Mouse (Mus musculus) intestine, postnatal 0 days (tissue): ENCODE data around the gene Aldh18a1. TPM values are rescaled to one million over a fixed set of nuclear protein-coding genes. Genes with fewer than 3 reads are reported as not detected.

Experiments
- ATAC-seq: fragments of 200-750 bp; cut with Nextera tagmentation; 2 replicates; pipeline ENCODE4 v1.8.0; 2017; ENCODE audit warnings: mild to moderate bottlenecking, moderate TSS enrichment, moderate library complexity
- H3K27ac ChIP-seq: fragments of 300-500 bp; sonication (generic); 2 replicates; pipeline ENCODE4 v1.5.1; 2014; ENCODE audit warnings: mild to moderate bottlenecking, low read depth, low read length, moderate library complexity
- H3K27me3 ChIP-seq: fragments of 300-500 bp; sonication (generic); replicated peaks from 2 replicates; pipeline ENCODE4 v1.6.1; 2014; ENCODE audit warnings: low read length, mixed read lengths; ENCODE audit not compliant: control insufficient read depth, insufficient read depth
- H3K36me3 ChIP-seq: fragments of 300-500 bp; sonication (generic); 2 replicates; pipeline ENCODE4 v1.6.1; 2014; ENCODE audit warnings: mild to moderate bottlenecking, moderate library complexity; ENCODE audit not compliant: control insufficient read depth, insufficient read depth
- H3K4me1 ChIP-seq: fragments of 300-500 bp; sonication (generic); replicated peaks from 2 replicates; pipeline ENCODE4 v1.6.1; 2014; ENCODE audit warnings: antibody characterized with exemption, low read length, mixed read lengths; ENCODE audit not compliant: control insufficient read depth, insufficient read depth
- H3K4me2 ChIP-seq: fragments of 300-500 bp; sonication (generic); replicated peaks from 2 replicates; pipeline ENCODE4 v1.6.1; 2014; ENCODE audit warnings: low read depth, mild to moderate bottlenecking, moderate library complexity
- H3K4me3 ChIP-seq: fragments of 300-500 bp; sonication (generic); 2 replicates; pipeline ENCODE4 v1.5.1; 2014; ENCODE audit warnings: low read depth, low read length
- H3K9ac ChIP-seq: fragments of 300-500 bp; sonication (generic); 2 replicates; pipeline ENCODE4 v1.6.1; 2014; ENCODE audit warnings: mild to moderate bottlenecking, low read depth, low read length
- H3K9me3 ChIP-seq: fragments of 300-500 bp; sonication (generic); 2 replicates; pipeline ENCODE4 v1.6.1; 2016; ENCODE audit warnings: mixed run types; ENCODE audit not compliant: control insufficient read depth
- CTCF ChIP-seq: sonication (generic); IDR thresholded peaks from 2 replicates; pipeline ENCODE4 v1.5.1; 2016; ENCODE audit warnings: low read depth, mild to moderate bottlenecking, control low read depth, antibody characterized with exemption, moderate library complexity
- WGBS: fragments of 180-500 bp; shearing (Covaris S2); extraction: QIAGEN DNeasy Blood & Tissue Kit; methylation state at CpG from one replicate; pipeline ENCODE4 v1.1.7; 2014; 5-methylcytosine and 5-hydroxymethylcytosine counted together
- polyA plus RNA-seq: library from polyadenylated mRNA; unstranded; fragments of >200 nt; fragmentation: Nextera tagmentation; extraction: Ambion mirVana; gene quantifications from 2 replicates; pipeline ENCODE4 v1.2.1, GENCODE M21; 2015

Gene Aldh18a1
- polyA plus RNA-seq, 1 experiment from 2014 or later, result 204 TPM

DNA sequence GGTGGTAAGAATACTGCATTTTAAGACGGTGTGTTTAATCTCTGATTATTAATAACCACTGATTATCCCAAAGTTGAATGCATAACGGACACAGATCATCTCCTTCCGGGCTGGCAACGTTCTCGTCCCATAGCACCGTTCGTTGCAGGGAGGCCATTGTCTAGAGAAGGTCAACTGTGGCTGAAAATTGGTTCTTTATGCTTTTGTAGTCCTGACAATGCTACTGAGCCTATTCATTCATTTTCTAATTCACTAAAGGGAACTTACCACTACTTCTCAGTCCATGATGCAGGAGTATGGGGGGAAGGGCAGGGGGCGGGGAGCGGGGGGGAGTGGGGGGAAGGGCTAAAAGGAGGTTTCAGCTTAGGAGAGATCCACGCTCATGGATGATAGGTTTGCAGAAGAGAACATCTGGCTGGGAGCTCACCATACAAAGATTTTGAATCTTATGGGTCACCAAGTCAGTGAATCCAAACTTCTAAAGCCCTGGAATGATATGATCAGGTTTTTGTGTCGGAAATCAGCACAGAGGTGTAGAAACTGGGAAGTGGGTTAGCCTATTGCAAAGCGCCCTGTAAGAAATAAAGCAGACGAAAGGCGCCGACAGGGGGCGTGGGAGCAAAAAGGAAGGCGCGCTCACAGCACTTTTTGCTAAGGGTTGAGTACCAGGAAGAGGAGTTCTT lies 725 bp upstream of the Aldh18a1 start:
- under 1% methylated on average over 18 of the region's 18 CpGs for whole genome bisulfite sequencing
- H3K36me3 ChIP-seq, result 0 out of 2 replicates have a peak, but pooled peaks cover 3% of the 10 kb centered on the region
- peak; percentile 46 for ATAC-seq
- TF ChIP-seq CTCF, result peak; percentile 87
- no peaks in the 10 kb centered on the region; the same call in none of the 2 replicates for H3K4me1 ChIP-seq
- no peaks in the 10 kb centered on the region for H3K9me3 ChIP-seq
- H3K9ac ChIP-seq, result peak overlapping the region; percentile 41; the same call in 1 of the 2 replicates
- peak overlapping the region; percentile 84 for H3K4me2 ChIP-seq
- H3K27ac ChIP-seq, result peak overlapping the region; percentile 87
- no peaks in the 10 kb centered on the region for H3K27me3 ChIP-seq
- peak overlapping the region; percentile 79 for H3K4me3 ChIP-seq

GRCm38 (mm10) chr19:40587491-40588292 lies 571 bp downstream of the Aldh18a1 start:
- peak; percentile 46 for ATAC-seq
- 2% methylated on average over 30 of the region's 30 CpGs for WGBS

DNA sequence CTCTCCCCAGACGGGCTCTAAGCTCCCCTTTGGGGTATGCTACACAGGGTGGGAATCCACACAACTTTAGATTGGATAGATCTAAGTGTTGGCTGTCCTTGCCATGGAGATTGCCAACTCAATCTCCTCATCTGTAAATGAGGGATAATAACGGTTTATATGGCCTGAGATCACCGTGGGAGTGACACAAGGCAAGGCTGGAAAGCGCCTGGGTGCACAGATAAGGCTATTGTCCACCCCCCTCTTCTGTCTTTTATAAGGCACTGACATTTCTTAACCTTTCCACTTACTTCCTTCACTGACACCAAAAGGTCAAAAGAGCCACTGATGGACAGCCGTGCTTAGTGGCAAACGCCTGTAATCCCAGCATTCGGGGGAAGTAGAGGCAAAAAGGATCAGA lies 1.4 kb downstream of the Aldh18a1 start:
- Histone ChIP-seq H3K4me3 (peak overlapping the region; percentile 79), H3K9me3 (no peaks in the 10 kb centered on the region), H3K9ac (peak overlapping the region; percentile 18; the same call in 1 of the 2 replicates), H3K4me2 (peak overlapping the region; percentile 84), H3K4me1 (no peaks in the 10 kb centered on the region; the same call in none of the 2 replicates), H3K36me3 (peaks cover 22% of the 10 kb centered on the region), H3K27me3 (no peaks in the 10 kb centered on the region), H3K27ac (peak overlapping the region; percentile 96)
- ATAC-seq, result no peak
- no peak for TF ChIP-seq CTCF
- WGBS, result 35% methylated on average over 7 of the region's 7 CpGs

More at GRCm38 (mm10) chr19:40587491-40588292, 571 bp downstream of the Aldh18a1 start:
- peak overlapping the region; percentile 84 for H3K4me2 ChIP-seq
- H3K27ac ChIP-seq, result peak overlapping the region; percentile 96
- no peaks in the 10 kb centered on the region for H3K27me3 ChIP-seq
- TF ChIP-seq CTCF, result no peak
- H3K9me3 ChIP-seq, result no peaks in the 10 kb centered on the region
- peak overlapping the region; percentile 72 for H3K9ac ChIP-seq
- no peaks in the 10 kb centered on the region; the same call in none of the 2 replicates for H3K4me1 ChIP-seq
- H3K36me3 ChIP-seq, result peaks cover 14% of the 10 kb centered on the region
- peak overlapping the region; percentile 79 for H3K4me3 ChIP-seq

GRCm38 (mm10) chr19:40581662-40582061 lies 6.6 kb downstream of the Aldh18a1 start:
- WGBS, result 37% methylated on average over 5 of the region's 5 CpGs
- Histone ChIP-seq H3K4me1 (peaks cover 5% of the 10 kb centered on the region), H3K9ac (no peak overlapping the region), H3K36me3 (peaks cover 63% of the 10 kb centered on the region), H3K27me3 (no peaks in the 10 kb centered on the region), H3K9me3 (no peaks in the 10 kb centered on the region), H3K27ac (peak overlapping the region; percentile 69), H3K4me2 (no peak overlapping the region), H3K4me3 (no peak overlapping the region)
- ATAC-seq, result no peak
- TF ChIP-seq CTCF, result no peak

GRCm38 (mm10) chr19:40580902-40581301 lies 7.4 kb downstream of the Aldh18a1 start:
- no peaks in the 10 kb centered on the region for H3K9me3 ChIP-seq
- ATAC-seq, result peak; percentile 44
- H3K27ac ChIP-seq, result peak overlapping the region; percentile 16; the same call in 1 of the 2 replicates
- H3K4me1 ChIP-seq, result peaks cover 5% of the 10 kb centered on the region; the same call in 1 of the 2 replicates
- H3K4me3 ChIP-seq, result no peak overlapping the region
- H3K36me3 ChIP-seq, result peaks cover 65% of the 10 kb centered on the region
- no peak for TF ChIP-seq CTCF
- H3K27me3 ChIP-seq, result no peaks in the 10 kb centered on the region
- WGBS, result 43% methylated on average over 2 of the region's 2 CpGs
- no peak overlapping the region for H3K4me2 ChIP-seq
- H3K9ac ChIP-seq, result no peak overlapping the region

GRCm38 (mm10) chr19:40575438-40575837 lies 12.8 kb downstream of the Aldh18a1 start:
- Histone ChIP-seq H3K9me3 (no peaks in the 10 kb centered on the region), H3K9ac (no peak overlapping the region), H3K27me3 (no peaks in the 10 kb centered on the region), H3K27ac (peak overlapping the region; percentile 91), H3K4me3 (no peak overlapping the region), H3K4me1 (peaks cover 11% of the 10 kb centered on the region; the same call in 1 of the 2 replicates), H3K4me2 (0 out of 2 replicates have a peak overlapping the region, but pooled peaks have one; percentile 17), H3K36me3 (peaks cover 76% of the 10 kb centered on the region)
- 30% methylated on average over 5 of the region's 5 CpGs for WGBS
- peak; percentile 36; the same call in 1 of the 2 replicates for TF ChIP-seq CTCF
- peak; percentile 93 for ATAC-seq
